Mouse (Mus musculus) cerebellum, adult 9-10 months (tissue): ENCODE measurements at regions not wholly inside any gene's neighbourhood (a gene's known extent, or its start where the extent isn't known, plus 50 kb on each side); places are given as distances from the start of the nearest gene placed in this dataset.

Experiments used
- DNase-seq: peaks from one replicate; pipeline ENCODE4 v3.0.0; 2022

GRCm38 (mm10) chr6:51122941-51123340 lies 309.5 kb upstream of the Nfe2l3 start:
- no peak for DNase-seq

- no peak for DNase-seq
These were observed 304.6 kb upstream of the Nfe2l3 start for GRCm38 (mm10) chr6:51127851-51128250.

GRCm38 (mm10) chr6:51129096-51129495 lies 303.4 kb upstream of the Nfe2l3 start:
- no peak for DNase-seq

- DNase-seq: no peak
These were observed 302.9 kb upstream of the Nfe2l3 start for GRCm38 (mm10) chr6:51129591-51129990.

GRCm38 (mm10) chr6:51144762-51145161 lies 287.7 kb upstream of the Nfe2l3 start:
- no peak for DNase-seq

GRCm38 (mm10) chr6:51145863-51146262 lies 286.6 kb upstream of the Nfe2l3 start:
- DNase-seq: no peak

GRCm38 (mm10) chr6:51148821-51149220 lies 283.6 kb upstream of the Nfe2l3 start:
- no peak for DNase-seq

GRCm38 (mm10) chr6:51150066-51150465 lies 282.4 kb upstream of the Nfe2l3 start:
- no peak for DNase-seq

GRCm38 (mm10) chr6:51150486-51150885 lies 282.0 kb upstream of the Nfe2l3 start:
- no peak for DNase-seq

- DNase-seq: peak; percentile 79
These were observed 281.6 kb upstream of the Nfe2l3 start for GRCm38 (mm10) chr6:51150916-51151315.

GRCm38 (mm10) chr6:51156836-51157370 lies 275.6 kb upstream of the Nfe2l3 start:
- DNase-seq: no peak

- DNase-seq: no peak
These were observed 271.3 kb upstream of the Nfe2l3 start for GRCm38 (mm10) chr6:51161149-51161548.

- DNase-seq: no peak
These were observed 270.0 kb upstream of the Nfe2l3 start for GRCm38 (mm10) chr6:51162208-51163082.

GRCm38 (mm10) chr6:51163266-51163665 lies 269.2 kb upstream of the Nfe2l3 start:
- DNase-seq: no peak

- DNase-seq: no peak
These were observed 268.6 kb upstream of the Nfe2l3 start for GRCm38 (mm10) chr6:51163882-51164281.

GRCm38 (mm10) chr6:51167028-51167427 lies 265.4 kb upstream of the Nfe2l3 start:
- DNase-seq: no peak

GRCm38 (mm10) chr6:51168048-51168447 lies 264.4 kb upstream of the Nfe2l3 start:
- peak; percentile 63 for DNase-seq

- DNase-seq: no peak
These were observed 263.4 kb upstream of the Nfe2l3 start for GRCm38 (mm10) chr6:51168775-51169695.

GRCm38 (mm10) chr6:51169971-51170411 lies 262.5 kb upstream of the Nfe2l3 start:
- no peak for DNase-seq

GRCm38 (mm10) chr6:51170414-51170813 lies 262.1 kb upstream of the Nfe2l3 start:
- peak; percentile 46 for DNase-seq

GRCm38 (mm10) chr6:51170871-51171270 lies 261.6 kb upstream of the Nfe2l3 start:
- no peak for DNase-seq

GRCm38 (mm10) chr6:51171761-51172160 lies 260.7 kb upstream of the Nfe2l3 start:
- DNase-seq: no peak

- no peak for DNase-seq
These were observed 260.1 kb upstream of the Nfe2l3 start for GRCm38 (mm10) chr6:51172331-51172791.
